Mouse (Mus musculus) CD4-positive naive resting alpha-beta T cell, adult 76 days (primary cell): ENCODE data around the gene Chrd. TPM values are rescaled to one million over a fixed set of nuclear protein-coding genes. Genes with fewer than 3 reads are reported as not detected.

ENCODE experiments used
- total RNA-seq: library from RNA; stranded (reverse); gene quantifications from one replicate; pipeline ENCODE4 v1.2.4, GENCODE M21; 2023

Chrd gene
- total RNA-seq = not detected

GRCm38 (mm10) chr16:20732925-20733730 is at the start of gene Chrd:
Gene Chrd, plus strand, starts transcription at chr16:20733127.

DNA sequence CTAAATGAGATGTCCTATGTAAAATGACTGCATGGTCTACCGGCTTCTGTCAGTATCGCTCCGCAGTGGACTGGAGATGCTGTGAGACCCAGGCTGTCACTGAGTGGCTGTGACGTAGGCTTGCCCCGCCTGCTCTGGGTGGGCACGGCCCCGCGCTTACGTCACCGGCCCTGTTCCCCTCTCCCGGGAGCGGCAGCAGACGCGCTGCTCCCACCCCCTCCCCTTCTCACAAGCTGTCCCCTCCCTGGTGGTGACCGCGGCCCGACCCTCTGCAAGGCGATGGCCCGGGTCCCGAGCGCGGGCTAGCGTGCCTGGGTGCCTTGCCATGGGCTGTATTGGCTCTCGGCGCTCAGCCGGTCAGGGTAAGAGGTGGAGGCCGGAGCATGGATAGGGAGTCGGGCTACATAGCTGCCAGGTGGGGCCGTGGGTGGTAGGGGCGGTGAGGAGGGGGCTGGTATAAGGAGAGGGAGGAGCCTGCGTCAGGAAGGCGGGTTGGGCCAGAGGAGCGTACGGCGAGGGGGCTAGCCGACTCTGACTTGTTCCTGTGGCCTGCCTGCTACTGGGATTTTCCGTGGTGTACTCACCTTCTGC is 39.7 kb upstream of the Chrd start, which contains the start of gene Fam131a:
Gene Fam131a, plus strand, starts transcription at position 131 of the 591 bp plus-strand sequence.

DNA sequence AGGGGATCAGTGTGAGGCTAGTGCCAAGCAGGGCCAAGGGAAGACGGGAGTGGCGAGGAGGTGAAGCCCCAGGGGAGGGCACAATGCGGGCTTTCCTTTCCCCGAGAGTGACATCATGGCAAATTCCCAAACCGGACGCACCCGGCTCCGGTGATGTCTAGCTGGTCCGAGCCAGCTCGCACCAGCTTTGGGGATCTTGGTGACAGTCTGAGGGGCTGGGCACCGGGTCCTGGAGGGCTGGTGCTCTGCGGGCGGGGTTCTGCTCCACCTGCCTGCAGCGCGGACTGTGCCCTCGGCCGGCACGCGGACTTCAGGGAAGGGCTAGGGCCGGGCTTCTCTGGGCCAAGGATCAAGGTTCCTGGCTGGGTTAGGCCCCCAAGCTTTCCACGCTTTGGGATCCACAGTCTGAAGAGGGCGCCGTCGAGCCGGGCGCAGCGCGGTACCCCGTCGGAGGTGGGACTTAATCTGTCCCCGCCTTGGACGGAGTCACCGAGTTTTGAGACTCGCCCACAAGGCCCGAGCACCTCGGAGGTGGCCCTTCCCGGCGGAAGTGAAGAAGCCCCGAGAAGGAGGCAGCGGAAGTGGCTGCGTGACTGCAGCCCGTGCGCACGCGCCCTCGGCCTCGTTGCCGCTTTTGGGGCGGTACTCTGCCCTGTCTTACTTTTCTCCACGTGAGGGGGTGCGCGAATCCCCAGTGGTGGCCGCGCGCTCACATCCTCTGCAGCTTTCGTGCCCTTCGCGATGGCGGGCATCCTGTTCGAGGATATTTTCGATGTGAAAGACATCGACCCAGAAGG is 15.5 kb upstream of the Chrd start, which contains the start of the genes Polr2h and Clcn2:
Gene Polr2h, plus strand, starts transcription at position 485 of the 797 bp plus-strand sequence.
Gene Clcn2, minus strand, starts transcription at position 566 of the 797 bp plus-strand sequence.

GRCm38 (mm10) chr16:20733731-20734730 is 1.1 kb downstream of the Chrd start, which contains the start of gene Thpo:
Gene Thpo, minus strand, starts transcription at chr16:20734511.

Other genes starting within 250 kb of the Chrd start
- gene Eif2b5, start 234.3 kb upstream of the Chrd start, total RNA-seq = 42.3 TPM
- gene Dvl3, start 216.1 kb upstream of the Chrd start, total RNA-seq = 33.0 TPM
- gene Ap2m1, start 197.6 kb upstream of the Chrd start, total RNA-seq = 157 TPM
- gene Abcf3, start 184.6 kb upstream of the Chrd start, total RNA-seq = 106 TPM
- gene Vwa5b2, start 143.7 kb upstream of the Chrd start, total RNA-seq = not detected
- 3.8 TPM for gene Eef1akmt4, start 121.5 kb upstream of the Chrd start, total RNA-seq
- gene Gm49333, start 121.5 kb upstream of the Chrd start, total RNA-seq = not detected
- 9.2 TPM for gene Alg3, start 121.4 kb upstream of the Chrd start, total RNA-seq
- 0.44 TPM for gene Camk2n2, start 111.8 kb upstream of the Chrd start, total RNA-seq
- not detected for gene Ece2, start 103.3 kb upstream of the Chrd start, total RNA-seq
- gene Psmd2, start 81.5 kb upstream of the Chrd start, total RNA-seq = 108 TPM
- 295 TPM for gene Eif4g1, start 64.8 kb upstream of the Chrd start, total RNA-seq
- 1.1 TPM for gene Fam131a, start 39.9 kb upstream of the Chrd start, total RNA-seq
- gene Polr2h, start 15.5 kb upstream of the Chrd start, total RNA-seq = 20.8 TPM
- 5.5 TPM for gene Clcn2, start 15.4 kb upstream of the Chrd start, total RNA-seq
- gene Thpo, start 1.4 kb downstream of the Chrd start, total RNA-seq = not detected